Mouse (Mus musculus) bone marrow macrophage, adult 2 months (primary cell): Measurements from ENCODE around the gene Ncf1. TPM values are rescaled to one million over a fixed set of nuclear protein-coding genes. Genes with fewer than 3 reads are reported as not detected.

Experiments
- H3K27ac ChIP-seq: 2 replicates; pipeline ENCODE4 v1.5.1; 2012; ENCODE audit warnings: low read depth, low read length; ENCODE audit not compliant: insufficient read depth
- H3K4me1 ChIP-seq: 2 replicates; pipeline ENCODE4 v1.6.1; 2012; ENCODE audit warnings: low read length; ENCODE audit not compliant: control insufficient read depth, insufficient read depth
- H3K4me3 ChIP-seq: 2 replicates; pipeline ENCODE4 v1.5.1; 2012; ENCODE audit warnings: mild to moderate bottlenecking, low read length, moderate library complexity; ENCODE audit not compliant: insufficient read depth
- CTCF ChIP-seq: IDR thresholded peaks from 2 replicates; pipeline ENCODE4 v1.5.1; 2012; ENCODE audit warnings: low read depth, mild to moderate bottlenecking, low read length, moderate library complexity
- POLR2A ChIP-seq: IDR thresholded peaks from 2 replicates; pipeline ENCODE4 v1.6.1; 2012; ENCODE audit warnings: mild to moderate bottlenecking, low read depth, low read length, borderline replicate concordance
- polyA plus RNA-seq: library from polyadenylated mRNA; stranded (reverse); fragments of >200 nt; gene quantifications from 2 replicates; pipeline ENCODE4 v1.2.4, GENCODE M21; 2012; ENCODE audit not compliant: missing spikeins, insufficient read depth, insufficient read length

The Ncf1 gene
- polyA plus RNA-seq, 1 experiment, result 392 TPM

DNA sequence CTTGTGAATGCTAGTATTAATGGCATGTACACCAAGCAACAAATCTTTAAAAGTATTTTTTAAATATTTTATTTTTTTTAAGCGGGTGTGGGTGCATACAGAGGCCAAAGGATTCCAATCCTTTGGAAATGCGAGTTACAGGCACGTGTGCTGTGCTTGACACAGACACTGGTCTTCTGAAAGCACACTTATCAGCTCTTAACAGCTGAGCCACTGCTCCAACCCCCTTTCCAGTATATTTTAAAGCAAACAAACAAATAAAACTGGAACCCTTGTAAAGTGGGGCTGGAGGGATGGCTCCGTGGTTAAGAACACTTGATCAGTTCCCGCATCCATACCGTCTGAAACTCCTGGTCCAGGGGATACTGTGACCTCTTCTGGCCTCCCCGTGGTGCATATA lies 46.3 kb downstream of the Ncf1 start:
- Histone ChIP-seq H3K4me1 (peaks cover 14% of the 10 kb centered on the region), H3K27ac (peak overlapping the region; percentile 90), H3K4me3 (peak overlapping the region; percentile 78)
- TF ChIP-seq CTCF, result no peak
- TF ChIP-seq POLR2A, result no peak

DNA sequence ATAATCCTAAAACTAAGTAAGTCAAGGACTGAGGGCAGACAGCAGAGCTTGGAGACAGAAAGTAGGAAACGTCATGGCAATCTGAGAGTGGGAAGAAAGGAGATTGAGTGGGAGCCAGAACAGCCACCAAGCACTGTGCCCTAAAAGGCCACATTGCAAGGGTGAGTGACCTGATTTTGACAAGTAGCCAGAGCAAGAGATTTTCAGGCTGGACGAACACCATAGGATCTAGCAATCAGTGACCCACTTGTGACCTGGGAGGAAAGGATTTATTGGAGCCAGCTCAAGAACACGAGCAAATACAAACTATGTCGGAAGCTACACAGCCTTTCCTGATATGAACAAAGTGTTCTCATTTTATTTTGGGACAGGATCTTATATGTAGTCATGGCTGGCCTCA lies 46.7 kb downstream of the Ncf1 start:
- peaks cover 14% of the 10 kb centered on the region for H3K4me1 ChIP-seq
- H3K4me3 ChIP-seq, result peak overlapping the region; percentile 13; the same call in 1 of the 2 replicates
- peak overlapping the region; percentile 2 for H3K27ac ChIP-seq
- no peak for TF ChIP-seq POLR2A
- TF ChIP-seq CTCF, result no peak

DNA sequence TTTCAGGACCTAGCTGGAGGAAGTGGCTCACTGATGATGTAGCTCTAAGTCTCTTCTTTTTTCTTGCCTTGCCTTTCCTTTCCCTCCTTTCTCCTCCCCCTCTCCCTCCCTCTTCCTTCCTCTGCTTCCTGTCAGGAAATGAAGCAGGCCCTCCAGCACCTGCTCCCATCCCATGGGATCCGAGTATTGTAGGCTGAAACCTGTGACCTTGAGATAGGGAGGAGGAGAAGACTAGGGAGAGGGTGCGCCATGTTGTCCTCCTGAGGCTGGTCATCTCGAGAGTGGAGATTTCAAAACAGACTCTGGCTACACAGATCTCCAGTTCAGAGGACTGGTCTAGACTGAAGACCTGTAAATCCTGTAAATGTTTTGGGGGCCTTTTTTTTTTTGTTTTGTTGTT lies 47.3 kb downstream of the Ncf1 start:
- Histone ChIP-seq H3K4me3 (no peak overlapping the region), H3K27ac (peak overlapping the region; percentile 30; the same call in 1 of the 2 replicates), H3K4me1 (peaks cover 14% of the 10 kb centered on the region)
- TF ChIP-seq CTCF (no peak), POLR2A (no peak)

DNA sequence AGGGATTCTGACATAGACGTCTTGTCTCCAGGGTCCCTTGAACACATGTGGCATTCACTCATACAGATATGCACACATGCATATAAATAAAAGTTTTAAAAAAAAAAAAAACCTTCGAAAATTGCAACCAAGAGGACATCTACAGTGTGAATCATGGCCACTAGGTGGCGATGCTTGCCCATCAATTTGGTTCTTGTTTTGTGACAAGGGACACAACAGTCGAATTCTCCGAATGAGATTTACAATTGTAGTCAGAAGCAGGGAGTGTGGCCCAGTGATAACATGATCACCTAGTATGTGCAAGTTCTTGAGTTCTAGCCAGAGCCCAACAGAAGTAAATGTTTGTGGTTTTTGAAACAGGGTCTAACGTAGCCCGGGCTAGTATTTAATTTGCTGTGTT lies 49.6 kb downstream of the Ncf1 start:
- Histone ChIP-seq H3K4me1 (peaks cover 12% of the 10 kb centered on the region), H3K4me3 (no peak overlapping the region), H3K27ac (no peak overlapping the region)
- TF ChIP-seq POLR2A (no peak), CTCF (no peak)

DNA sequence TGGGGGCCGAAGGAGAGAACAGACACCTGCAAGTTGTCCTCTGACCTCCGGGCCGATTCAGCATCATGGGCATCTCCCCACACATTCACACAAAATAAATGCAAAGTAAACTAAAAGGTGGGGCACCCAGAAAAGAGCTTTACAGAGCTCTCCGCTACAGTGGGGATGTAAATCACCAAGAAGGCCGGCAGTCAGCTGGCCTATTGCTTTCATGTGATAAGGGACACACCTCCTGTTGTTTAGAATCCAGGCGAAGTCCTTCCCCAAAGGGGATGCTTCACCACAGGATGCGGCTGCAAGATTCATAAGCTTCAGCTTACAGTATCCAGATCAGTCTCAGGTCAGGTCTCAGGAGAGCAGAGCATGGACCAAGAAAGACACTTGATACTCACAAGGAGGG lies 50.9 kb downstream of the Ncf1 start:
- peaks cover 16% of the 10 kb centered on the region for H3K4me1 ChIP-seq
- TF ChIP-seq CTCF (no peak), POLR2A (no peak)
- H3K4me3 ChIP-seq, result no peak overlapping the region
- H3K27ac ChIP-seq, result no peak overlapping the region

DNA sequence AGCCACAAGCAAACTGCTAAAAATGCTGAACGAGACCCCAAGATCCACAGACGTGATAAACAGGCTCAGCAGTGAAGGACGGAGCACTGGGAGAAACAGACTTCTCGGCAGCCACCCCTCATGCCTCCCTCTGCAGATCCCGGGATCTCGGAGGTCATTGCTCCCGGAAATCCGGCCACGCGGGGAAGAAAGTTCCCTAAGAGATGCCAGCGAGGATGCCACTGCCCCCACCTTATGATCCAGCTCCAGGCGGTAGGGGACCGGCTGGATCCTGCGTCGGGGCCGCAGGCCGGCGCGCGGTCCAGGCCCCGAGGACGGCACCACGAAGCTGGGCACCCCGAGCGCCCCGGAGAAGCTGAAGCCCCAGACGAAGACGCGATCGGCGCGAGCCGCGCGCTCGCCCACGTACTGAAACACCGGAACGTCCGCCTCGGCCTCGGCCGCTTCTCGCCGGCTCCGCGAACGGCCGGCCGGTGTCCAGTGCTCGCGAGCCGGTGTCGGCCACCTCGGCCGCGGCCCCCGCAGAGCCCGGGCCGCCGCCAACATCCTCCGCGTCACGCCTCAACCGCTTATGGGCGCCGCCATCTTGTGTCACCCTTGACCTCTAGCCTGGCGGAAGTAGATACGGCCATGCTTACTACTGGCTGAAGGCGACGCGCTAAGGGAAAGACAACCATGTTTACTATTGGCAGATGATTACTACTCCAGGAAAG lies 53.1 kb downstream of the Ncf1 start, which contains the start of gene Rcc1l:
Gene Rcc1l (minus strand): TSS at position 606 of the 713 bp plus-strand sequence.
- peak within 1 kb of the TSS; percentile 70 for H3K27ac ChIP-seq

DNA sequence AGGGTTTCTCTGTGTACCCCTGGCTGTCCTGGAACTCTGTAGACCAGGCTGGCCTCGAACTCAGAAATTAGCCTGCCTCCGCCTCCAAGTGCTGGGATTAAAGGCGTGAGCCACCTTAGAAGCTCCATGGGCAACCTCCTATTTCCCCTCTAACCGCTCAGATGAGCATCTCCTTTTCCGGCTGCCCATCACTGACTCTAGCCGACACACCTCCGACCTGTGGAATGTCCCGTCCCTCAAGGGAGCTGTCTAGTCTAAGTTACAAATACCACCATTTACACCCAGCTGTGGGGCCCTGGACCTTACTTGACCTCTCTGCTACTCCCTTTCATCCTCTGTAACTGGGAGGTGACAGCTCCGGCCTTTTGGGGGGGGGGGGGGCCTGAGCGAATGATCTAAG lies 53.7 kb downstream of the Ncf1 start:
- H3K4me3 ChIP-seq, result peak overlapping the region; percentile 85
- no peak for TF ChIP-seq CTCF
- no peak for TF ChIP-seq POLR2A
- H3K27ac ChIP-seq, result peak overlapping the region; percentile 70
- H3K4me1 ChIP-seq, result peaks cover 4% of the 10 kb centered on the region; the same call in 1 of the 2 replicates

More for the DNA sequence above, 53.1 kb downstream of the Ncf1 start, which contains the start of gene Rcc1l:
- Histone ChIP-seq H3K4me1 (peaks cover 4% of the 10 kb centered on the region), H3K4me3 (peak within 1 kb of the TSS; percentile 85)
- no peak for TF ChIP-seq POLR2A

DNA sequence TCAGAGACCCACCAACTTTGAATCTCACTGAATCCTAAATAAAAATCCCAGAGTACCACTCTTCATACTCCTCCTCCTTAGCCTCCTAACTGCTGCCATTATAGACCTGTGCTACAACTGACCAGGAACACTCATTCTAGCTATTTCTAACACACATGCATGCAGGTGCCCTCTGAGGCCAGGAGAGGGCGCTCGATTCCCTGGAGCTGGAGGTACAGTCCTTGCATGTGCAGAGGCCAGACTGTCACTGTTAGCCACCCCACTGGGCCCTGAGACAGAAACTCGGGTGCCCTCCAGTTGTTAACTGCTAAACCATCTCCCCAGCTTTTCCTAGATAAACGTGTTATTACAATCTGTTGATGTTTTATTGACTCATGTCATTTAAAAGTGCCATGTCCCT lies 56.2 kb downstream of the Ncf1 start:
- Histone ChIP-seq H3K27ac (no peak overlapping the region), H3K4me3 (no peak overlapping the region), H3K4me1 (peaks cover 4% of the 10 kb centered on the region; the same call in 1 of the 2 replicates)
- TF ChIP-seq POLR2A (no peak), CTCF (peak; percentile 87)

DNA sequence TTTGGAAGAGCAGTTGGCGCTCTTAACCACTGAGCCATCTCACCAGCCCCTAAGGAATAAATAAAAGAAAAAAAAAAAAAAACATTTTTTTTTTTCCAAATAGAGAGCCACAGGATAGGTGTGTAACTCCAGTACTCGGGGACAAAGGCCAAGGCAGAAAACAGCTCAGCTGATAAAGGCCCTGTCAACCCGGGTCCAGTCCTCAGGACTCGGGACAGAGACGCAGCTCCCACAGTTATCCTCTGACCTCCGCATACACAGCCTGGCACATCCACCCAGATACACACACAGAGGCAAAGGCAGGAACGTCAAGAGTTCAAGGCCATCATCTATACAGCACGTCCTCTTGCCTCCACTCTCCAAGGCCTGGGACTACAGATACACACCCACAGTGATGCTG lies 59.3 kb downstream of the Ncf1 start:
- Histone ChIP-seq H3K4me3 (no peak overlapping the region), H3K4me1 (peaks cover 4% of the 10 kb centered on the region; the same call in 1 of the 2 replicates), H3K27ac (no peak overlapping the region)
- TF ChIP-seq POLR2A (no peak), CTCF (no peak)

Other genes starting within 250 kb of the Ncf1 start
- 10.7 and 18.9 TPM in 2 replicates for gene Castor2, start 129.9 kb downstream of the Ncf1 start, polyA plus RNA-seq
- 4.9 and 5.8 TPM in 2 replicates for gene Rcc1l, start 52.9 kb downstream of the Ncf1 start, polyA plus RNA-seq
- 5.5 and 7.3 TPM in 2 replicates for gene Gtf2ird2, start 45.6 kb downstream of the Ncf1 start, polyA plus RNA-seq
- gene Gtf2i, start 85.1 kb upstream of the Ncf1 start, polyA plus RNA-seq, result 64.3 and 67.3 TPM in 2 replicates
- 8.8 and 9.6 TPM in 2 replicates for gene Gtf2ird1, start 227.1 kb upstream of the Ncf1 start, polyA plus RNA-seq